Mouse (Mus musculus) T-helper 17 cell (primary cell): Measurements from ENCODE around the gene Mia.

ENCODE experiments used
- in situ Hi-C, 2 experiments: fragments of 300-600 bp; cut with MboI, MseI; formaldehyde crosslinking; loops; 1 replicate in 1 of 2; 2 replicates in 1 of 2; pipeline ENCODE4 v1.15.1; 2025; ENCODE audit warnings: high pct_unique_total_duplicates in 2 of 2

Mia gene

GRCm38 (mm10) chr7:27192434-27192833 is 11.5 kb upstream of the Mia start:
- in situ Hi-C loops: loop anchor here (10.0 to 25.0 kb wide), 4 partner anchors 982 to 1805 kb away; partner anchors contain the start of genes Dyrk1b (in 2 of the 2), Ccdc97 (in 1 of the 2) and Lipe (in 1 of the 2)

DNA sequence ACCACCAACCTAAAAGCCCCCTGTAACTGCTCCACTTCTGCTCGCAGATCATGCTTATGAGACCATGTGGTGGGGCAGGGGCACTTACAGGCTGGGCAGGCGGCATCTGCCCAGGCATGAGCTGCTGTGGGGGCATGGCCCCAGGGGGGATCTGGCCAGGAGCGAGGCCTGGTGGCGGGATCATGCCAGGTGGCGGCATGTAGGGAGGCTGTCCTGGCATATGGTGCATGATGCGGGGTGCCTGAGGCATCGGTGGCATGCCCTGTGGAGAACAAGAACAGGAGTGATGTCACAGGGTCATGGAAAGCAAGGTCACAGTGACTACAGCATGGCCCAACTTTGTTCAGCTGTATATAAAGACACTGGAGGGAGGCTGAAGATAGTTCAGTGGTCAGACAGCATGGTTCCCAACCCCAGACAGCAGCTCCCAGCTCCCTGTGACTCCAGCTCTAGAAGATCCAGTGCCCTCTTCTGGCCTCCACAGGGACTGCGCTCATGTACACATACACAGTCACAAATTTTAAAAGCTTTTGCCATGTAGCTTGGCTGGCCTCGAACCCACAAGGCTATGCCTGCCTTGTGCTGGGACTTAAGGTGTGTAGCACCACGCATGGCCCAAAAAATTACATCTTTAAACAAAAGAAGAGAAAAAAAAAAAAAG is 8.4 kb upstream of the Mia start:
- in situ Hi-C loops: loop anchor here (25.0 kb wide), 3 partner anchors 998 to 1802 kb away; partner anchors contain the start of genes Ccdc97 (in 1 of the 2), Dyrk1b (in 1 of the 2) and Lipe (in 1 of the 2)

DNA sequence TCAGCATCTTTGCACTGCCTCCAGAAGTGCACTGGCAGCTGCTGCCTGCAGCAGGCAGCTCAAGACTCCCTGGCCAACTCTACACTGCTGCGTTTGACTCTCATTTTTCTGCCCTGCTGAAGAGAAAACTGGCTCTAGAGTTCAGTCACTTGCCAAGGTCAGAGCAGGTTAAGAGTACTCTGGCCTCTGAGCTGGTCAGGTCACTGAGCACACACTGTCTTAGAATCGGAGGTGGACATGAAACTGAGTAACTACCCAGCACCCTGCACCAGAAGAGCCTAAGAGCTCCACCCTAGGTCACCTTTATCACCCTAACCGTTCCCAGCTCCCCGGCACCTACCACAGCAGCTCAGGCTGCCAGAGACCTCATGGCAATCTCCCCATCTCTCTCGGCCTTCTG is 5.0 kb upstream of the Mia start:
- in situ Hi-C loops: loop anchor here (25.0 kb wide), 3 partner anchors 1001 to 1799 kb away; partner anchors contain the start of genes Ccdc97 (in 1 of the 2), Dyrk1b (in 1 of the 2) and Lipe (in 1 of the 2)

DNA sequence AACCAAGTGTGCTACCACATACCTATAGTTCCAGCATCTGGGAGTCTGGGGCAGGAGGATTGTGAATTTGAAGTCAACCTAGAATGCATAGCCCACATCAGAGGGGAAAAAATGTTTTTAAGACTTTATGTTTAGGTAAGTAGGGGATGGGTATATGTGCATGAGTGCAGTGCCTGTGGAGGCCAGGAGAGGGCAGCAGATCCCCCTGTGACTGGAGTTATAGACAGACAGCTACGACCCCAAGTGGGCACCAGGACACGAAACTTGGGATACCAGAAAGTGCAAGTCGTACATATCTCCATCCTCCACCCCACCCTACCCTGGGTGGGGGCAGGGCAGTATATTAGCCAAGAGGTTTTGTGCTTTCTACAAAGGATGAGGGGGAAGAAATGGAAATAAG is 4.0 kb upstream of the Mia start:
- in situ Hi-C loops: loop anchor here (25.0 kb wide), 3 partner anchors 1002 to 1798 kb away; partner anchors contain the start of genes Ccdc97 (in 1 of the 2), Dyrk1b (in 1 of the 2) and Lipe (in 1 of the 2)

- in situ Hi-C loops: loop anchor here (25.0 kb wide), 3 partner anchors 1005 to 1795 kb away; partner anchors contain the start of genes Ccdc97 (in 1 of the 2), Dyrk1b (in 1 of the 2) and Lipe (in 1 of the 2)
Observed at GRCm38 (mm10) chr7:27182498-27182897, 1.5 kb upstream of the Mia start.

DNA sequence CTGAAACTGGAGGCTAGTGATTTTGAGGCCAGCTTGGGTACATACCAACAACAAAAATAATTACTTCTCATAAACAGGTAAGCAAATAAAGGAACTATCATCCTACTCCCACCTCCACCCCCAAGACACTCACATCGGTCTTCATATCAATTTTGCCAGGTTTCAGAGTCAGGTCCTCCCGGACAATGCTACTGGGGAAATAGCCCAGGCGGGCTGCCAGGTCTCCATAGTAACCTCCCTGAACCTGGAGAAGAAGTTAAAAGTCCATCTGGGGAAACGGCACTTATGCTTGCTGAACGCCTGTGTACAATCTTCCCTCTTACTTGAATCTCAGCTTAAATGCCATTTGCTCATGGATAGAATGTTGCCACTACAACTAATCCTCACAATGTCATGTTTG is 921 bp downstream of the Mia start:
- in situ Hi-C loops: loop anchor here (25.0 kb wide), 3 partner anchors 1007 to 1793 kb away; partner anchors contain the start of genes Ccdc97 (in 1 of the 2), Dyrk1b (in 1 of the 2) and Lipe (in 1 of the 2)

DNA sequence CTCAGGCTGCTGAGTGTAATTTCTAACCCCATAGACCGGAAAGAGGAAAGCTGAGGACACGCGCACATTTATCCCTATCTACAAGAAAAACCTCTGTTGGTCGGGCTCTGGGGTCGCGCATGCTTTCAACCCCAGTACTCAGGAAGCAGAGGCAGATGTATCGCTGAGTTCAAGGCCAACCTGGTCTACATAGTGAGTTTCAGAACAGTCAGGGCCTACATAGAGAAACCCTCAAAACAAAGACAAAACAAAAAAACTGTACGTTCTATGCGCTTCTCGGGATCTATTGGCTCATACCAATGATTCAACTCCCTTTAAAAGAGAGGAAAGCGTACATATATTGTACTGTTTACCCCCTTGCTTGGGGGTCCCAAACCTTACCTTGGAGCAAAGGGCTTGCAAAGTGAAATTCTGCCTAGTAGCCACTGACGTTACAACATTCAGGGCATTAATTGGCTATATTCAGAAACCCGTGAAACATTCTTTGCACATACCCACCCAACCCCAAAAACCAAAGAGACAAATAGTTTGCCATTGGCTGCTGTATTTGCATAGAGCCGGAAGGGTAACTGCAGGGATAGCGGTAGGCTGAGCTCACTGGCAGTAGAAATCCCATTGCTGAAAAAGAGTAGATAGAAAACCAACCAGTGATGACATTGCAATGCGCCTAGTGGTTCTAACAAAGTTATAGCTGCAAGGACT is 1.6 kb downstream of the Mia start:
- in situ Hi-C loops: loop anchor here (25.0 kb wide), 3 partner anchors 1008 to 1792 kb away; partner anchors contain the start of genes Ccdc97 (in 1 of the 2), Dyrk1b (in 1 of the 2) and Lipe (in 1 of the 2)

DNA sequence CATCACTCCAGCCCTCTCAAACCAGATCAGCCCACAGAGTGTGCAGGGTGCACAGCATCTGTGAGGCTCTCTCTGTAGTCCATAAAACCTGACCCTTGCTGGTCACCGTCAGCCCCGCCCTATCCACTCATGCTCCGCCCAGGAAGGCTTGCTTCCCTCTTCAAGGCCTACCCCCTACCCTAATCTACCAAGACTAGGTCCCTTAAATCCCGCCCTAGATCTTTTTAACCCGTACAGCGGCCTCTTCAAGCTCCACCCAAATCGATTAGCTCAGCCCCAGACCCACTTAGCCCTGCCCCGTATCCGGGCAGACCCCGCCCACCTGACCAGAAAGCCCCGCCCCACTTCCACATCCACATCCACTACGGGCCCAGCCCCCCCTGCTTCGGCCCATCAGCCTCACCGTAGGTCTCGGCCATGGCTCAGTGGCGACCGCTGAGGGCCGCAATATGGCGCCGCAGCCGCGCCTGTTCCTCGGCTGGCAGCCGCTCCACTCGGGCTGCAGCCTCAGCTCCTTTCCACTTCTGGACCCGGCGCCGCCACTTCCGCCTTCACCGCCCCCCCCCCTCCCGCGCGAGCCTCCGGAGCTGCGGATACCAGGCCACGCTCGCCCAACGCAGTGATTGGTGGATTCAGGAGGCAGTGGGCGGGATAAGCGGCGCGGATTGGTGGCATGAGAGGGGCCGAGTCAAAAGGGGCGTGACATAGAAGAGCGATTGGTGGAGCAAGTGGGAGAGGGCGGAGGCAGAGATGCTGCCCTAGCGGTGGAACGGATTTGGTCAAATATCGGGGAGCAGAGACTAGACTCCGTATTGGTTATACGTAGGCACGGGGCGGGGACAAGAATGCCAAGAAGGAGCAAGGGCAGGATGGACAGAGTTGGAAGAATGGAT is 2.4 kb downstream of the Mia start, which contains the start of gene Rab4b:
Gene Rab4b, minus strand, starts transcription at position 573 of the 893 bp plus-strand sequence.
- in situ Hi-C loops: loop anchor here (25.0 kb wide), 3 partner anchors 1009 to 1791 kb away; partner anchors contain the start of genes Ccdc97 (in 1 of the 2), Dyrk1b (in 1 of the 2) and Lipe (in 1 of the 2)

DNA sequence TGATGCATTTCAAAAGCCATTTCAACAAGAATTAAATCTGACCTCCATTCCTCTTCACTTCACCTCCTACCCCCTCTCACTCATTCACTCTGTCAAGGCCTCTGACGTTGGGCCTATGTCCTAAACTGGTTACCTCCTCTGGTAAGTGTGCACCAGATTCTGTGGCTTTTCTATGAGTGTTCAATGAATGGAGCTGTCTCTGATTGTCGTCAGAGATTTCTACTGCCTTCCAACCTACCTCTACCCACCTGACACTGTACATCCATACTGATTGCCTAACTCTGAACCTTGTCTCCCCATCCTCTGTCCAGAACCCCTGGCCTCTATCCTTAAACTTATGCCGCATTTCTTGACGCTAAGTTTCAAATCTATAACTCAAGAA is 3.0 kb downstream of the Mia start:
- in situ Hi-C loops: loop anchor here (25.0 kb wide), 3 partner anchors 1009 to 1791 kb away; partner anchors contain the start of genes Ccdc97 (in 1 of the 2), Dyrk1b (in 1 of the 2) and Lipe (in 1 of the 2)

GRCm38 (mm10) chr7:27174896-27175295 is 6.1 kb downstream of the Mia start:
- in situ Hi-C loops: loop anchor here (25.0 kb wide), 3 partner anchors 1012 to 1788 kb away; partner anchors contain the start of genes Ccdc97 (in 1 of the 2), Dyrk1b (in 1 of the 2) and Lipe (in 1 of the 2)

DNA sequence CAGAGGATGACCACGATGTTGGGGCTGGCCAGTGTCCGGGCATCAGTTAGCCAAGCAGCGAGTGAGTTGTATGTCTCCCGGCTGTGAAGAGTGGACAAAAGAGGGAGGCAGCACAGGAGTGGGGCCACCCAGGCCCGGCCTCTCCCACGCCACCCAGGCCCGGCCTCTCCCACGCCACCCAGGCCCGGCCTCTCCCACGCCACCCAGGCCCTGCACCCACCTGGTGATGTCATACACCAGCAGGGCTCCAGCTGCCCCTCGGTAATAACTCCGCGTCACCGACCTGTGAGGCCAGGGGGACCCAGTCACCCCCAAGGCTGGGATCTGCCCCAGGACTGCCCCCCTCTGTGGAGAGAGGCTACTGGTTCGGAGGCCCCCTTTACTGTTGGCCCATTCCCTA is 6.5 kb downstream of the Mia start:
- in situ Hi-C loops: no loop called here

- in situ Hi-C loops: no loop called here
Observed at GRCm38 (mm10) chr7:27170981-27171380, 10.0 kb downstream of the Mia start.

DNA sequence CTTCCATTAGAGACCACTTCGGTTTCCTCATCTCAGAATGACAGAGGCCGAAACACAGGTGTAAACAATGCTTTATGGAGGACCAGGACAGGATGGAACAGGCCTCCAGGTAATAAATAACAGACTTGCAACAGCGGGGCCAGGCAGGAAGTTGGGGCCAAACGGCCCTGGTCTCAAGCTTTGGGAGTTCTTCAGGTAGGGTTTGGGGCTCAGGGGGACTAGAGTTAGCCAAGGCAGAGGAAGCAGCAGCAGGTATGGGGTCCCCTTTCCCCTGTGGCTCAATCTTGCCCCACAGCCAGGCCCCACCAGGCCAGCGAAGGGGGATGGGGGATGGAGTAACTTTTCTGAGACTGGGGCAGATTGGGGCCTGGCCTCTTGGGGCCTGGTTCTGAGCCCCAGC is 12.6 kb downstream of the Mia start:
- in situ Hi-C loops: no loop called here

GRCm38 (mm10) chr7:27167475-27168094 is 13.4 kb downstream of the Mia start:
- in situ Hi-C loops: no loop called here

- in situ Hi-C loops: no loop called here
Observed at GRCm38 (mm10) chr7:27166614-27167474, 14.1 kb downstream of the Mia start, which contains the start of gene Egln2. TSS of gene Egln2 (minus strand) at chr7:27166802.

GRCm38 (mm10) chr7:27166229-27166613 is 14.7 kb downstream of the Mia start:
- in situ Hi-C loops: no loop called here

- in situ Hi-C loops: no loop called here
Observed at GRCm38 (mm10) chr7:27165696-27166095, 15.3 kb downstream of the Mia start.

DNA sequence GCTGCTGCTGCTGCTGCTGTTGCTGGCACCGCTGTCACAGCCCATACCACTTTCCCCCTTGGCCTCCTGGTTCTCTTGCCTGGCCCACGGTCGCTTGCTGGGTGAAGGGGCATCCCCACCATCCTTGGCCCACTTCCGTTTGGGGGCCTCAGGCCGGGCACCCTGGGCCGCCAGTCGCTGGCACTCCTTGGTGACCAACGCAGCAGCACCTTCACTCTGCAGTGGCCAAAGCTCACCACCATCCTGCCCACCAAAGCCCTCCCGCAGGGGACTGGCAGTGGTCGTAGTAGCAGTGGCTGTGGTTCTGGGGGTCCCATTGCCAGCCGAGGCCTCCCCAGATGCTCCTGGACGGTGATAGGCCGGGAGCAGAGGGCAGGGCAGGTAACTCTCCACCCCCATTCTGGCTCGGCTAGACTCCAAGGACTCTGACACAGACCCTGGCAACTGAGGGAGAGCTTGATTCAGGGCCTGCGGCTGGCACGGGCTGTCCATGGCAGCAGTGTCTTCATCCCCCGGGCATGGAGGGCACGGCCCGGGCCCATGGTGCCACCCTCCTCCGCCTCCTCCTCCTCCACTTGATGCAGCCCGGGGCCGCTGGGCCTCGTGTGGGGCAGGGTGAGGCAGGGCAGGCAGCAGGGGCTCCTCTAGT is 15.8 kb downstream of the Mia start:
- in situ Hi-C loops: no loop called here
